8 mouse cellular contexts compared by ENCODE assay signal in genomic region chr6:139248920-139249547, GRCm38 (mm10).
A peak's percentile ranks its signal among the peaks of the same experiment; 100 is the strongest.
DNase-seq lines count a peak whose midpoint lies in the region; ATAC-seq and TF ChIP-seq lines count a peak whose summit lies in the region.

No protein-coding gene starts in this region.

- peak; percentile 46 for DNase-seq in ES-E14 (ENCODE audit: low read depth, low spot score)
- peak; percentile 63 for DNase-seq in adrenal gland, postnatal 10 days
- DNase-seq in embryonic facial prominence, embryonic 10.5 days (ENCODE audit: low spot score), result peak; percentile 75
- DNase-seq in heart, postnatal 14 days, result peak; percentile 51 to 65
- DNase-seq in layer of hippocampus, adult 2 months (ENCODE audit: low spot score in 2 of 2), result peak; percentile 42 to 72
- DNase-seq in lung, postnatal 10 days, result peak; percentile 55
- peak; percentile 70 for DNase-seq in right cerebral cortex, adult 18-20 months

- no peak overlapping the region for H3K4me3 ChIP-seq in ES-E14 (ENCODE audit: insufficient read depth in 1 of 2, low read depth in 1 of 2, low read length in 2 of 2, poor library complexity in 1 of 2, severe bottlenecking in 1 of 2)
- no peak overlapping the region for H3K4me3 ChIP-seq in embryonic facial prominence, embryonic 10.5 days
- peak overlapping the region; percentile 40 for H3K4me3 ChIP-seq in layer of hippocampus, adult 2 months

- no peak for ATAC-seq in erythroblast, adult 5-6 weeks (replicated peaks; ENCODE audit: low FRiP score, poor library complexity, severe bottlenecking)

- no peaks in the 10 kb centered on the region for H3K27me3 ChIP-seq in embryonic facial prominence, embryonic 10.5 days (replicated peaks; ENCODE audit: low read depth, poor library complexity, severe bottlenecking)

- intact Hi-C loops in heart, postnatal 14 days (cut with DNase I), result loop anchor here (1.0 to 5.0 kb wide), 2 partner anchors 772 to 1077 kb away; no protein-coding TSS in a partner anchor

- H3K4me1 ChIP-seq in ES-E14 (ENCODE audit: control insufficient read depth in 2 of 2, insufficient read depth in 2 of 2, low read length in 2 of 2, poor library complexity in 1 of 2), result no peaks in the 10 kb centered on the region
- no peaks in the 10 kb centered on the region for H3K4me1 ChIP-seq in embryonic facial prominence, embryonic 10.5 days

- H3K9ac ChIP-seq in ES-E14 (ENCODE audit: insufficient read depth, low read depth, low read length, poor library complexity, severe bottlenecking), result no peak overlapping the region

- TF ChIP-seq CTCF in layer of hippocampus, adult 2 months (conservative IDR thresholded peaks at IDR 0.05), result peak; percentile 88

- no peak overlapping the region for H3K27ac ChIP-seq in ES-E14 (ENCODE audit: insufficient read depth, low read depth, low read length, poor library complexity, severe bottlenecking)
- no peak overlapping the region for H3K27ac ChIP-seq in embryonic facial prominence, embryonic 10.5 days (replicated peaks)
- no peak overlapping the region for H3K27ac ChIP-seq in layer of hippocampus, adult 2 months

- 35% methylated on average over 11 of the region's 11 CpGs for WGBS in embryonic facial prominence, embryonic 10.5 days

- H3K9me3 ChIP-seq in ES-E14 (ENCODE audit: control insufficient read depth, insufficient read depth, low read depth, low read length), result no peaks in the 10 kb centered on the region
- no peaks in the 10 kb centered on the region for H3K9me3 ChIP-seq in embryonic facial prominence, embryonic 10.5 days

- H3K36me3 ChIP-seq in ES-E14 (ENCODE audit: control insufficient read depth, insufficient read depth, low read length, poor library complexity, severe bottlenecking), result no peaks in the 10 kb centered on the region
- H3K36me3 ChIP-seq in embryonic facial prominence, embryonic 10.5 days (replicated peaks), result no peaks in the 10 kb centered on the region

- in situ Hi-C loops in ES-E14 (cut with MboI; ENCODE audit: low sequenced_read_pairs in 2 of 2, unreplicated experiment in 2 of 2), result no loop called here

TF ChIP-seq in ES-E14, 5 proteins besides CTCF, POLR2A, EP300 and RAD21:
- TF ChIP-seq HCFC1 (IDR thresholded peaks at IDR 0.05; ENCODE audit: borderline replicate concordance, insufficient read depth, low read length), result no peak
- TF ChIP-seq CHD2 (IDR thresholded peaks at IDR 0.05; ENCODE audit: low read depth, low read length), result no peak
- TF ChIP-seq MAFK (IDR thresholded peaks at IDR 0.05; ENCODE audit: insufficient read depth, low read depth, low read length), result no peak
- peak; percentile 20; the same call in 1 of the 2 replicates for TF ChIP-seq ZC3H11A (IDR thresholded peaks at IDR 0.05; ENCODE audit: borderline replicate concordance, low read depth, low read length)
- TF ChIP-seq ZNF384 (IDR thresholded peaks at IDR 0.05; ENCODE audit: low read depth, low read length), result no peak
